Mouse (Mus musculus) small intestine, adult 2 months (tissue): Measurements from ENCODE around the gene Hdac1. TPM values are rescaled to one million over a fixed set of nuclear protein-coding genes. Genes with fewer than 3 reads are reported as not detected.
"Not testable (repeated sequence)": the region's sequence is repeated elsewhere in the genome, so short reads cannot be mapped to it uniquely, and the experiment has no call there.

Experiments
- H3K27ac ChIP-seq: fragments of 200-500 bp; 2 replicates; pipeline ENCODE4 v1.5.1; 2012; ENCODE audit warnings: low read depth, low read length, control low read depth, inconsistent platforms; ENCODE audit not compliant: insufficient read depth
- H3K27me3 ChIP-seq: fragments of 200-500 bp; 2 replicates; pipeline ENCODE4 v1.6.1; 2012; ENCODE audit warnings: mild to moderate bottlenecking, moderate library complexity, low read length, inconsistent platforms; ENCODE audit not compliant: control insufficient read depth, insufficient read depth
- H3K36me3 ChIP-seq: fragments of 200-500 bp; 2 replicates; pipeline ENCODE4 v1.6.1; 2012; ENCODE audit warnings: mild to moderate bottlenecking, low read length, control low read depth, inconsistent platforms; ENCODE audit not compliant: control insufficient read depth, insufficient read depth
- H3K4me1 ChIP-seq: fragments of 200-500 bp; 2 replicates; pipeline ENCODE4 v1.6.1; 2012; ENCODE audit warnings: low read length, inconsistent platforms, mixed read lengths; ENCODE audit not compliant: control insufficient read depth, insufficient read depth, insufficient read length
- H3K4me3 ChIP-seq: fragments of 200-500 bp; 2 replicates; pipeline ENCODE4 v1.5.1; 2012; ENCODE audit warnings: low read depth, mild to moderate bottlenecking, control low read depth, inconsistent platforms, low read length, moderate library complexity
- CTCF ChIP-seq: fragments of 200-500 bp; IDR thresholded peaks from 2 replicates; pipeline ENCODE4 v1.5.1; 2012; ENCODE audit warnings: low read depth, mild to moderate bottlenecking, control low read depth, inconsistent platforms, low read length, moderate library complexity, mixed read lengths; ENCODE audit not compliant: insufficient replicate concordance, insufficient read length; ENCODE audit errors: extremely low read depth
- POLR2A ChIP-seq: fragments of 200-500 bp; IDR thresholded peaks from 2 replicates; pipeline ENCODE4 v1.6.1; 2012; ENCODE audit warnings: low read depth, mild to moderate bottlenecking, control low read depth, inconsistent platforms, low read length, moderate library complexity
- WGBS: fragments of 180-500 bp; shearing (Covaris S2); methylation state at CpG from one replicate; pipeline ENCODE4 v1.1.7; 2018; 5-methylcytosine and 5-hydroxymethylcytosine counted together
- polyA plus RNA-seq: library from polyadenylated mRNA; depleted of rRNA; stranded (reverse); fragments of >200 nt; gene quantifications from 2 replicates; pipeline ENCODE4 v1.2.3, GENCODE M21; 2012

Gene Hdac1
- polyA plus RNA-seq, 1 experiment: 31.1 TPM

- H3K27ac ChIP-seq: no peak overlapping the region
- no peaks in the 10 kb centered on the region for H3K36me3 ChIP-seq
- peak; percentile 53; the same call in 1 of the 2 replicates for TF ChIP-seq CTCF
- TF ChIP-seq POLR2A: no peak
- H3K27me3 ChIP-seq: no peaks in the 10 kb centered on the region
- no peaks in the 10 kb centered on the region for H3K4me1 ChIP-seq
- no peak overlapping the region for H3K4me3 ChIP-seq
- 88% methylated on average over 2 of the region's 2 CpGs for WGBS
These were observed 6.8 kb upstream of the Hdac1 start for GRCm38 (mm10) chr4:129549306-129549705.

- H3K27ac ChIP-seq, H3K36me3 ChIP-seq, H3K4me1 ChIP-seq, H3K4me3 ChIP-seq, H3K27me3 ChIP-seq: not testable (repeated sequence)
- WGBS: 78% methylated on average over 4 of the region's 4 CpGs
These were observed 5.1 kb upstream of the Hdac1 start for GRCm38 (mm10) chr4:129547631-129548030.

GRCm38 (mm10) chr4:129544106-129544505 is 1.6 kb upstream of the Hdac1 start:
- no peak for TF ChIP-seq CTCF
- no peak for TF ChIP-seq POLR2A
- 82% methylated on average over 4 of the region's 4 CpGs for WGBS
- H3K27me3 ChIP-seq: no peaks in the 10 kb centered on the region
- no peak overlapping the region for H3K27ac ChIP-seq
- peaks cover 5% of the 10 kb centered on the region for H3K4me1 ChIP-seq
- H3K4me3 ChIP-seq: no peak overlapping the region
- H3K36me3 ChIP-seq: no peaks in the 10 kb centered on the region

GRCm38 (mm10) chr4:129541868-129542591 is 483 bp downstream of the Hdac1 start:
- H3K36me3 ChIP-seq: no peaks in the 10 kb centered on the region
- H3K27me3 ChIP-seq: no peaks in the 10 kb centered on the region
- peak overlapping the region; percentile 99 for H3K4me3 ChIP-seq
- WGBS: under 1% methylated on average over 30 of the region's 30 CpGs
- TF ChIP-seq CTCF: no peak
- no peak for TF ChIP-seq POLR2A
- peaks cover 5% of the 10 kb centered on the region for H3K4me1 ChIP-seq
- H3K27ac ChIP-seq: 0 out of 2 replicates have a peak overlapping the region, but pooled peaks have one; percentile 22

GRCm38 (mm10) chr4:129540012-129540411 is 2.5 kb downstream of the Hdac1 start:
- 84% methylated on average over 6 of the region's 6 CpGs for WGBS
- no peaks in the 10 kb centered on the region for H3K27me3 ChIP-seq
- peak; percentile 52; the same call in 1 of the 2 replicates for TF ChIP-seq CTCF
- TF ChIP-seq POLR2A: no peak
- no peaks in the 10 kb centered on the region for H3K36me3 ChIP-seq
- H3K4me3 ChIP-seq: no peak overlapping the region
- peaks cover 5% of the 10 kb centered on the region for H3K4me1 ChIP-seq
- H3K27ac ChIP-seq: no peak overlapping the region

DNA sequence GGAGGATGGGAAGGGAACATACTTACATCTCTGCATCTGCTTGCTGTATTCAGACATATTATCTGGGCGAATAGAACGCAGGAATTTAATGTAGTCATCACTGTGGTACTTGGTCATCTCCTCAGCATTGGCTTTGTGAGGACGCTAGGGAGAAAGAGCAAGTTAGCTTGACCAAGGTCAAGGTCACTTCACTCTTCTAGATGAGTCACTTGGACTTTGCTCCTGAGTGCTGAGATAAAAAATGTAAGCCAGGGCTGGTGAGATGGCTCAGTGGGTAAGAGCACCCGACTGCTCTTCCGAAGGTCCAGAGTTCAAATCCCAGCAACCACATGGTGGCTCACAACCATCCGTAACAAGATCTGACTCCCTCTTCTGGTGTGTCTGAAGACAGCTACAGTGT is 13.6 kb downstream of the Hdac1 start:
- H3K27me3 ChIP-seq, H3K4me1 ChIP-seq, H3K4me3 ChIP-seq, H3K27ac ChIP-seq: not testable (repeated sequence)
- WGBS: 72% methylated on average over 6 of the region's 6 CpGs
- H3K36me3 ChIP-seq: peaks cover 53% of the 10 kb centered on the region

- H3K27me3 ChIP-seq: no peaks in the 10 kb centered on the region
- no peak overlapping the region for H3K4me3 ChIP-seq
- 46% methylated on average over 3 of the region's 3 CpGs for WGBS
- peaks cover 65% of the 10 kb centered on the region for H3K36me3 ChIP-seq
- H3K27ac ChIP-seq: no peak overlapping the region
- 0 out of 2 replicates have a peak, but pooled peaks cover 2% of the 10 kb centered on the region for H3K4me1 ChIP-seq
- TF ChIP-seq CTCF (no peak), POLR2A (no peak)
These were observed 16.6 kb downstream of the Hdac1 start for GRCm38 (mm10) chr4:129525889-129526288.
